Mouse (Mus musculus) megakaryocyte, adult 5-6 weeks (primary cell): Measurements from ENCODE around the gene Glod4. TPM values are rescaled to one million over a fixed set of nuclear protein-coding genes. Genes with fewer than 3 reads are reported as not detected.
"Not testable (repeated sequence)": the region's sequence is repeated elsewhere in the genome, so short reads cannot be mapped to it uniquely, and the experiment has no call there.

Source experiments
- ATAC-seq: 2 replicates; pipeline ENCODE4 v1.8.0; 2016; ENCODE audit warnings: mild to moderate bottlenecking, inconsistent platforms; ENCODE audit not compliant: poor library complexity, severe bottlenecking
- total RNA-seq, 2 experiments: library from RNA; stranded (forward) in 1 of 2; stranded (reverse) in 1 of 2; fragments of 153-499, 151-499 nt in 1 of 2; fragments of 221-1000, 200-1000 nt in 1 of 2; gene quantifications; 2 replicates each; pipeline versions ENCODE4 v1.2.3 to v1.2.4; 2015 to 2017

The Glod4 gene
- total RNA-seq, 2 experiments from 2014 or later, result 63.4 to 159 TPM

GRCm38 (mm10) chr11:76258511-76258910, 15.0 kb upstream of the Glod4 start:
- no peak for ATAC-seq

GRCm38 (mm10) chr11:76257386-76257785, 13.9 kb upstream of the Glod4 start:
- ATAC-seq, result no peak

GRCm38 (mm10) chr11:76256129-76256528, 12.6 kb upstream of the Glod4 start:
- no peak for ATAC-seq

- ATAC-seq, result no peak
Measured at GRCm38 (mm10) chr11:76255431-76256001, 12.0 kb upstream of the Glod4 start.

- no peak for ATAC-seq
Measured at GRCm38 (mm10) chr11:76253918-76254264, 10.4 kb upstream of the Glod4 start.

GRCm38 (mm10) chr11:76253145-76253917, 9.8 kb upstream of the Glod4 start:
- peak; percentile 98 for ATAC-seq

- no peak for ATAC-seq
Measured at GRCm38 (mm10) chr11:76252036-76252435, 8.5 kb upstream of the Glod4 start.

GRCm38 (mm10) chr11:76247239-76247638, 3.7 kb upstream of the Glod4 start:
- no peak for ATAC-seq

GRCm38 (mm10) chr11:76246439-76246838, 2.9 kb upstream of the Glod4 start:
- ATAC-seq, result no peak

GRCm38 (mm10) chr11:76243811-76244546, 454 bp upstream of the Glod4 start:
- ATAC-seq, result no peak

- no peak for ATAC-seq
Measured at GRCm38 (mm10) chr11:76239750-76240149, 3.8 kb downstream of the Glod4 start.

GRCm38 (mm10) chr11:76236136-76236535, 7.4 kb downstream of the Glod4 start:
- no peak for ATAC-seq

GRCm38 (mm10) chr11:76225051-76225450, 18.5 kb downstream of the Glod4 start:
- ATAC-seq, result no peak

GRCm38 (mm10) chr11:76224631-76225030, 18.9 kb downstream of the Glod4 start:
- no peak for ATAC-seq

- peak; percentile 100 for ATAC-seq
Measured at GRCm38 (mm10) chr11:76217390-76217800, 26.1 kb downstream of the Glod4 start, which contains the start of the genes Dbil5 and Gemin4. Dbil5 (plus strand) TSS chr11:76217608. Gemin4 (minus strand) TSS chr11:76217664.

GRCm38 (mm10) chr11:76216681-76217389, 26.7 kb downstream of the Glod4 start:
- no peak for ATAC-seq

GRCm38 (mm10) chr11:76216049-76216540, 27.4 kb downstream of the Glod4 start:
- no peak for ATAC-seq

GRCm38 (mm10) chr11:76215011-76215410, 28.5 kb downstream of the Glod4 start:
- ATAC-seq, result no peak

GRCm38 (mm10) chr11:76213841-76214240, 29.7 kb downstream of the Glod4 start:
- no peak for ATAC-seq

GRCm38 (mm10) chr11:76211595-76211994, 31.9 kb downstream of the Glod4 start:
- ATAC-seq, result not testable (repeated sequence)
